Mouse (Mus musculus): Measurements from ENCODE around the gene Hist1h2bq. TPM values are rescaled to one million over a fixed set of nuclear protein-coding genes. Genes with fewer than 3 reads are reported as not detected.
"Not testable (repeated sequence)": the region's sequence is repeated elsewhere in the genome, so short reads cannot be mapped to it uniquely, and the experiment has no call there.

The Hist1h2bq gene
- 9.4 and 9.6 TPM in 2 replicates for polyA plus RNA-seq (2014; fragmentation: Nextera tagmentation; extraction: Ambion mirVana)

DNA sequence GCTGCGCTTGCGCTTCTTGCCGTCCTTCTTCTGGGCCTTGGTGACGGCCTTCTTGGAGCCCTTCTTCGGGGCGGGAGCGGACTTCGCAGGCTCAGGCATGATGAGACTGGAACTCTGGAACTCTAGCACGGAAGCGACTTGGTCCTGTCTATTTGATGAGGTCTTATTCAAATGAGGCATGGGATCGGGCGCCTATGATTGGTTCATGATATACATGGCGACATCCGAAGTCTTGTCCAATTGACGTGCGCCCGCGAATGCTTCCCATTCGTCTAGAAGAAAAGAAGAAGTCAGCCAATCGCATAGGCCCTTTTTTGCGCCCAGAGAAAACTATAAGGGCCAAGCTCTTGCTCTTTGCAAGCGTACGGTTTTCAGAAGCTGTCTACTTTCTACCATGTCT, at the start of gene Hist1h2bq, which contains the start of gene Hist1h2ao:
Gene Hist1h2bq (minus strand): TSS at position 125 of the 400 bp plus-strand sequence.
Gene Hist1h2ao (plus strand): TSS at position 393 of the 400 bp plus-strand sequence.
- H3K27ac ChIP-seq (replicated peaks in 1 of 2; ENCODE audit: control insufficient read depth in 1 of 2, insufficient read depth in 1 of 2, low read depth in 2 of 2, low read length in 2 of 2); H3K36me3 ChIP-seq (ENCODE audit: control insufficient read depth, insufficient read depth, low read length); H3K4me2 ChIP-seq (ENCODE audit: low read length); H3K4me3 ChIP-seq (ENCODE audit: control insufficient read depth in 1 of 2, insufficient read depth in 1 of 2, low read depth in 1 of 2, low read length in 2 of 2); H3K9me3 ChIP-seq (ENCODE audit: control insufficient read depth, low read length); H3K27me3 ChIP-seq (ENCODE audit: control insufficient read depth, insufficient read depth, low read length); H3K9ac ChIP-seq (ENCODE audit: low read length); H3K4me1 ChIP-seq (ENCODE audit: control insufficient read depth in 2 of 2, insufficient read depth in 2 of 2, low read length in 2 of 2): not testable (repeated sequence)
- no CpG with 5 or more reads among the region's 23 CpGs for WGBS
- ATAC-seq (ENCODE audit: insufficient number of reproducible peaks, insufficient read depth, low FRiP score, low read depth): peak; percentile 96

DNA sequence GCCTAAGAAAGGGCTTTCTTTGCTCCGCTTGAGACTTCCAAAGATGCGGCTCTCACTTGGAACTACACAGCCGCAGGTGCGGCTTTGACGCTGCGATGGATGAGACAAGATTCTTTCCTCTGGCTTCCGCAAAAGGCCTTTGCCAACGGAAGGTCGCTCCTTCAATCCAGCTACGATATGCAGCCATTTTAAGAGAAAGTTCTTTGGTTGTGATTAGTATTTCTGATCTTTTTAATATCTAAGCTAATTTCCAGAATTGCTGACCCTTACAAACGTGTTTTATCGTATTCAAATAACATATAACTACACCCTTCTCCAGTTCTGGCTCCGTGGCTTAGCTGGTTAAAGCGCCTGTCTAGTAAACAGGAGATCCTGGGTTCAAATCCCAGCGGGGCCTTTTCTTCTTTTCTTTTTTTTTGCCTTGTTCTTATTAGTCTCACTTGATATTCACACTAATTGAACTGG, 45.7 kb upstream of the Hist1h2bq start:
- H3K9me3 ChIP-seq (ENCODE audit: control insufficient read depth, low read length): no peaks in the 10 kb centered on the region
- H3K27me3 ChIP-seq (ENCODE audit: control insufficient read depth, insufficient read depth, low read length): no peaks in the 10 kb centered on the region
- H3K4me1 ChIP-seq (ENCODE audit: control insufficient read depth in 2 of 2, insufficient read depth in 2 of 2, low read length in 2 of 2): peaks cover 7 to 16% of the 10 kb centered on the region in 2 experiments
- H3K4me3 ChIP-seq (ENCODE audit: control insufficient read depth in 1 of 2, insufficient read depth in 1 of 2, low read depth in 1 of 2, low read length in 2 of 2): peak overlapping the region; percentile 36 to 65
- WGBS: 2% methylated on average over 15 of the region's 15 CpGs
- no peak overlapping the region for H3K27ac ChIP-seq (replicated peaks in 1 of 2; ENCODE audit: control insufficient read depth in 1 of 2, insufficient read depth in 1 of 2, low read depth in 2 of 2, low read length in 2 of 2)
- no peak for ATAC-seq (ENCODE audit: insufficient number of reproducible peaks, insufficient read depth, low FRiP score, low read depth)
- H3K9ac ChIP-seq (ENCODE audit: low read length): peak overlapping the region; percentile 58
- peak overlapping the region; percentile 62 for H3K4me2 ChIP-seq (ENCODE audit: low read length)
- H3K36me3 ChIP-seq (ENCODE audit: control insufficient read depth, insufficient read depth, low read length): no peaks in the 10 kb centered on the region

DNA sequence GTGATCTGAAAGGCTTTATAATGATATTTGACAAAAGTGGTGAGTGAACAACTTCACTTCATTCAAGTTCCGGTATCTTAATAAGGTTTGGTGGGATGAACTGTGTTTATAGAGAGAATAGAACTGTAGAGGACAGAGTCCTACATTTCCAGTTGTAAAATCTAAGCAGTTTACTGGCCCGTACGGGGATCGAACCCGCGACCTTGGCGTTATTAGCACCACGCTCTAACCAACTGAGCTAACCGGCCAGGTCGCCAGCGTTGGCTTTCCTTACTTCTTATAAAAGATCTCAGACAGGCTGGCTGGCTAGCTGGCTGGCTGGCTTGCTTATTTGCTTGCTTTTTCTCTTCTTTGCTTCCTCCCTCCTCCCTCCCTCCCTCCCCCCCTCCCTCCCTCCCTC, 45.1 kb upstream of the Hist1h2bq start:
- H3K4me2 ChIP-seq (ENCODE audit: low read length): peak overlapping the region; percentile 62
- peaks cover 9 to 18% of the 10 kb centered on the region in 2 experiments for H3K4me1 ChIP-seq (ENCODE audit: control insufficient read depth in 2 of 2, insufficient read depth in 2 of 2, low read length in 2 of 2)
- H3K9me3 ChIP-seq (ENCODE audit: control insufficient read depth, low read length): no peaks in the 10 kb centered on the region
- H3K4me3 ChIP-seq (ENCODE audit: control insufficient read depth in 1 of 2, insufficient read depth in 1 of 2, low read depth in 1 of 2, low read length in 2 of 2): peak overlapping the region in 1 of 2 experiments; percentile 36; a peak in 2 of 4 replicates
- 5% methylated on average over 11 of the region's 11 CpGs for WGBS
- no peak overlapping the region for H3K9ac ChIP-seq (ENCODE audit: low read length)
- no peak overlapping the region for H3K27ac ChIP-seq (replicated peaks in 1 of 2; ENCODE audit: control insufficient read depth in 1 of 2, insufficient read depth in 1 of 2, low read depth in 2 of 2, low read length in 2 of 2)
- H3K36me3 ChIP-seq (ENCODE audit: control insufficient read depth, insufficient read depth, low read length): no peaks in the 10 kb centered on the region
- no peaks in the 10 kb centered on the region for H3K27me3 ChIP-seq (ENCODE audit: control insufficient read depth, insufficient read depth, low read length)
- ATAC-seq (ENCODE audit: insufficient number of reproducible peaks, insufficient read depth, low FRiP score, low read depth): no peak

DNA sequence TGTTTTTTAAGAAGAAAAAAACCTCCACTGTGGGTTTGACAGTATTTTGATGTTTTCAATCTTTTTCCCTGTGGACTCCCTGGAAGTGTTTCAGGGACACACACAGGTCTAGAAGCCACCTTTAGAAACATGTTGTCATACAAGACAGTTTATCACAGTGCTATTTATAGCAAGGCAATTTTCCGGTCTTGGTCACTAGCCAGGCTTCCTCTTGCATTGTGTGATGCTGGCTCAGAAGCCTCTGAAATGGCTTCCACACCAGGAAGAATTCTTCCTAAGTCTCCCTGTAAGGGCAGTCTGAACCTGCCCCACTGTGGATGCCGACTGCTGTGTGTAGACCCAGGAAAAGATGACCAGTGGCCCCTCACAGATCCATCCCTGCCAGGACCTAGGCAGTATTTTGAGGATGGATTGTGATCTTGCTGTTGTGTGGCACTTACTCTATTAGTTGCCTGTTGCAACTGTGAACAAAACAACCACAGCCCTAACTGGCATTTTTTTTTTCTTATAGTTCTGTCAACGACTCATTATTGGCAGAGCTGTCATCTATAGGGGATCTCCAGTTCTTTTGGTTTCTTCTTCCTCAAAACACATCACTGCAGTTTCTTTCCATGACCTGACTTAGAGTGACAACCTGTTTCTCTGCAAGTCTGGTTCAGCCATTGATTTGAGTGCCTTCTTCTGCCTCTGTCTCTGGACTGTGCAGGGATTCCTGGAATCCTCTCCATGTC, 42.4 kb upstream of the Hist1h2bq start:
- ATAC-seq (ENCODE audit: insufficient number of reproducible peaks, insufficient read depth, low FRiP score, low read depth): peak; percentile 47; the same call in 1 of the 2 replicates
- no peak overlapping the region for H3K9ac ChIP-seq (ENCODE audit: low read length)
- no peaks in the 10 kb centered on the region for H3K27me3 ChIP-seq (ENCODE audit: control insufficient read depth, insufficient read depth, low read length)
- peaks cover 9 to 18% of the 10 kb centered on the region in 2 experiments for H3K4me1 ChIP-seq (ENCODE audit: control insufficient read depth in 2 of 2, insufficient read depth in 2 of 2, low read length in 2 of 2)
- H3K36me3 ChIP-seq (ENCODE audit: control insufficient read depth, insufficient read depth, low read length): no peaks in the 10 kb centered on the region
- H3K4me3 ChIP-seq (ENCODE audit: control insufficient read depth in 1 of 2, insufficient read depth in 1 of 2, low read depth in 1 of 2, low read length in 2 of 2): no peak overlapping the region
- H3K27ac ChIP-seq (replicated peaks in 1 of 2; ENCODE audit: control insufficient read depth in 1 of 2, insufficient read depth in 1 of 2, low read depth in 2 of 2, low read length in 2 of 2): peak overlapping the region; percentile 88 to 91
- H3K4me2 ChIP-seq (ENCODE audit: low read length): peak overlapping the region; percentile 35; the same call in 1 of the 2 replicates
- 35% methylated on average over 3 of the region's 3 CpGs for WGBS
- no peaks in the 10 kb centered on the region for H3K9me3 ChIP-seq (ENCODE audit: control insufficient read depth, low read length)

DNA sequence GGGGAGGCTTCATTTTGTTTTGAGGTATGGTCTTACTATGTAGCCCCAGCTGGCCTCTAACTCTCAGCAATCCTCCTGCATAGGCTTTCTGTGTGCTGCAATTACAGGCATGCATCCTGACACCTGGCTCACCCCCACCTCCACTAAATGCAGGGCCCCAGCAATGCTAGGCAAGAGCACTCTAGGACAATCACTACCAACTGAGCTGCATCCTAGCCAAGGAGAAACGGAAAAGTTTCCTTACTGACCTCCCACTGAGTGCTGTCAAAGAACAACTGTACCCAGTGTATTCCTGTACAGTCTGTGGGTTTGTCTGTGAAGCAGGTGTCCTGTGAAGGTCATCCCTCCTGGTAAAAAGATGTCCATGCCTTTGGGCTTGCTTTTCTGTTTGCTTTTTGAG, 40.7 kb upstream of the Hist1h2bq start:
- not testable (repeated sequence) for H3K4me2 ChIP-seq (ENCODE audit: low read length); ATAC-seq (ENCODE audit: insufficient number of reproducible peaks, insufficient read depth, low FRiP score, low read depth); H3K9ac ChIP-seq (ENCODE audit: low read length); H3K9me3 ChIP-seq (ENCODE audit: control insufficient read depth, low read length); H3K36me3 ChIP-seq (ENCODE audit: control insufficient read depth, insufficient read depth, low read length); H3K27me3 ChIP-seq (ENCODE audit: control insufficient read depth, insufficient read depth, low read length); H3K27ac ChIP-seq (replicated peaks in 1 of 2; ENCODE audit: control insufficient read depth in 1 of 2, insufficient read depth in 1 of 2, low read depth in 2 of 2, low read length in 2 of 2); H3K4me3 ChIP-seq (ENCODE audit: control insufficient read depth in 1 of 2, insufficient read depth in 1 of 2, low read depth in 1 of 2, low read length in 2 of 2)
- H3K4me1 ChIP-seq (ENCODE audit: control insufficient read depth in 2 of 2, insufficient read depth in 2 of 2, low read length in 2 of 2): peaks cover 9 to 18% of the 10 kb centered on the region in 2 experiments
- 35% methylated on average over 1 of the region's 1 CpGs for WGBS

DNA sequence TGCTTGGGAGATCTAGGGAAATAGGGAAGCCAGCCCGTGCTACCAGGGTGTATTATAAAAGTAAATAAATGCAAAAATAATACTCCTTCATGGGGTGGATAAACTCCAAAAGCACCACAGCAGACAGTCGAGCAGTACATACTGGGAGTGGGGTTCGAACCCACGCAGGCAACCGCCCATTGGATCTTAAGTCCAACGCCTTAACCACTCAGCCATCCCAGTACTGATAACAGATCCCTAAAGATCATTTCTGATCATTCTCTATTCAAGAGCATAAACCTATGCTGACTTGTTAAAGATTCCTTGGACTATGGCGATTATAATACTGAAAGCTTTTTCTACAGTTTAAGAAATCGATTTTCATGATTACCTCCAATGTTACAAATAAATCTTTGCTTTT, 37.9 kb upstream of the Hist1h2bq start:
- H3K36me3 ChIP-seq (ENCODE audit: control insufficient read depth, insufficient read depth, low read length): no peaks in the 10 kb centered on the region
- no peak overlapping the region for H3K4me2 ChIP-seq (ENCODE audit: low read length)
- H3K9ac ChIP-seq (ENCODE audit: low read length): no peak overlapping the region
- H3K4me1 ChIP-seq (ENCODE audit: control insufficient read depth in 2 of 2, insufficient read depth in 2 of 2, low read length in 2 of 2): peaks cover 9 to 16% of the 10 kb centered on the region in 2 experiments
- ATAC-seq (ENCODE audit: insufficient number of reproducible peaks, insufficient read depth, low FRiP score, low read depth): no peak
- no peak overlapping the region for H3K4me3 ChIP-seq (ENCODE audit: control insufficient read depth in 1 of 2, insufficient read depth in 1 of 2, low read depth in 1 of 2, low read length in 2 of 2)
- no peak overlapping the region for H3K27ac ChIP-seq (replicated peaks in 1 of 2; ENCODE audit: control insufficient read depth in 1 of 2, insufficient read depth in 1 of 2, low read depth in 2 of 2, low read length in 2 of 2)
- H3K9me3 ChIP-seq (ENCODE audit: control insufficient read depth, low read length): no peaks in the 10 kb centered on the region
- 29% methylated on average over 8 of the region's 8 CpGs for WGBS
- H3K27me3 ChIP-seq (ENCODE audit: control insufficient read depth, insufficient read depth, low read length): no peaks in the 10 kb centered on the region

DNA sequence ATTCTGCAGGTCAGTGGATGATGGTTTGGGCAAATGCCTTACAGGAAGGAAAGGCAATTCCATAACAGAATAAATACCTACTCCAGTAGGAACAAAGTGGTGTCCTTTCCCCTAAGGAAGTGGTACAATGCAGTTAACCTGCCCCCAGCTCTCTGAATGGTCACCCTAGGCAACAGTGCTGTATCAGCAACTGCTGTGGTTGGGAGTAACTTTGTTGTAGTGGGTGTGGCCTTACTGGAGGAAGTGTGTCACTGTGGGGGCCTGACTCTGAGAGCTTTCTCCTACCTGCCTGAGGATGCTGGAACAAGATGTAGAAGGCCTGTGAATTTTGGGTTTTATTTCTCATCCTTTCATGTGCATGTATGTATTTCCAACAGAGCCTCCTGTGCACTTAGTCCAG, 36.4 kb upstream of the Hist1h2bq start:
- ATAC-seq (ENCODE audit: insufficient number of reproducible peaks, insufficient read depth, low FRiP score, low read depth); H3K4me1 ChIP-seq (ENCODE audit: control insufficient read depth in 2 of 2, insufficient read depth in 2 of 2, low read length in 2 of 2): not testable (repeated sequence)

More for the DNA sequence above, 36.4 kb upstream of the Hist1h2bq start:
- H3K9me3 ChIP-seq (ENCODE audit: control insufficient read depth, low read length); H3K9ac ChIP-seq (ENCODE audit: low read length); H3K4me3 ChIP-seq (ENCODE audit: control insufficient read depth in 1 of 2, insufficient read depth in 1 of 2, low read depth in 1 of 2, low read length in 2 of 2); H3K27me3 ChIP-seq (ENCODE audit: control insufficient read depth, insufficient read depth, low read length); H3K4me2 ChIP-seq (ENCODE audit: low read length); H3K36me3 ChIP-seq (ENCODE audit: control insufficient read depth, insufficient read depth, low read length); H3K27ac ChIP-seq (replicated peaks in 1 of 2; ENCODE audit: control insufficient read depth in 1 of 2, insufficient read depth in 1 of 2, low read depth in 2 of 2, low read length in 2 of 2): not testable (repeated sequence)

Data from heart, embryonic 14.5 days (tissue).